Mouse (Mus musculus): ENCODE results near the gene Rps11. TPM values are rescaled to one million over a fixed set of nuclear protein-coding genes. Genes with fewer than 3 reads are reported as not detected.
A peak's percentile ranks its signal among the peaks of the same experiment; 100 is the strongest.
"Not testable (repeated sequence)": the region's sequence is repeated elsewhere in the genome, so short reads cannot be mapped to it uniquely, and the experiment has no call there.

Rps11 gene
- polyA plus RNA-seq, 1 experiment: 1,675 TPM

DNA sequence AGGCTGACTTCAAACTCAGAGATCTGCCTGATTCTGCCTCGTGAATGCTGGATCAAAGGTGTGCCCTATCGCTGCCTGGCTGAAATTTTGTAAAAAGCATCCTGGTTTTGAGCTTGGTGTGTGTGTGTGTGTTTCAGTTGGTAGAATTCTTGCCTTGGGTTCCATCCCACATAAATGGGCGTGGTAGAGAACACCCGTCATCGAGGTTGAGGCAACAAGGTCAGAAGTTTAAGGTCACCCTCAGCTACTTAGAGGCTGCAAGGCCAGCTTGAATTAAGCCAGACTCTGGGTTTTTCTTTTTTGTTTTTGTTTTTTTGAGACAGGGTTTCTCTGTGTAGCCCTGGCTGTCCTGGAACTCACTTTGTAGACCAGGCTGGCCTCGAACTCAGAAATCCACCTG lies 5.9 kb downstream of the Rps11 start:
- Histone ChIP-seq H3K4me1 (ENCODE audit: control insufficient read depth, insufficient read depth, low read length) (peaks cover 16% of the 10 kb centered on the region), H3K4me3 (ENCODE audit: insufficient read depth, low read length) (no peak overlapping the region), H3K27ac (ENCODE audit: insufficient read depth, low read depth, low read length) (no peak overlapping the region)
- no peak for TF ChIP-seq POLR2A (IDR thresholded peaks at IDR 0.05; ENCODE audit: borderline replicate concordance, low read depth, low read length)
- no peak for TF ChIP-seq CTCF (IDR thresholded peaks at IDR 0.05; ENCODE audit: low read depth, low read length)

DNA sequence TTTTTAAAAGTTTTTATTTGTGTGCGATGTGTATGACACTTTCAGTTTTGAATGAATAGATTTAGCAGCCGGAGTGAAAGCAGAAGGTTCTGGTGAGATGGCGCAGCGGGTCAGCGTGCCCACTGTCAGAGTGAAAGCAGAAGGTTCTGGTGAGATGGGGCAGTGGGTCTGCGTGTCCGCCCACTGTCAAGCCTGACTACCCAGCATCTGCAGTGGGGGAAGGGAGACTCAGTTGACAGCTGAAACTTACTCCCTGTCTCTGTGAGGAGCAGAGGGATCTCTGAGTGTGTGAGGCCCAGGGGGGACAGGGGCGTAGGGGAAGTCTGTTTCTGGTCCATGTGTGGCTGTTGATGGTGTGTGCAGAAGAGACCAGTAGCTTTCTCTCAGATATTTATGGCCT lies 6.7 kb downstream of the Rps11 start:
- Histone ChIP-seq H3K27ac (ENCODE audit: insufficient read depth, low read depth, low read length) (no peak overlapping the region), H3K4me1 (ENCODE audit: control insufficient read depth, insufficient read depth, low read length) (peaks cover 11% of the 10 kb centered on the region), H3K4me3 (ENCODE audit: insufficient read depth, low read length) (no peak overlapping the region)
- no peak for TF ChIP-seq POLR2A (IDR thresholded peaks at IDR 0.05; ENCODE audit: borderline replicate concordance, low read depth, low read length)
- no peak for TF ChIP-seq CTCF (IDR thresholded peaks at IDR 0.05; ENCODE audit: low read depth, low read length)

DNA sequence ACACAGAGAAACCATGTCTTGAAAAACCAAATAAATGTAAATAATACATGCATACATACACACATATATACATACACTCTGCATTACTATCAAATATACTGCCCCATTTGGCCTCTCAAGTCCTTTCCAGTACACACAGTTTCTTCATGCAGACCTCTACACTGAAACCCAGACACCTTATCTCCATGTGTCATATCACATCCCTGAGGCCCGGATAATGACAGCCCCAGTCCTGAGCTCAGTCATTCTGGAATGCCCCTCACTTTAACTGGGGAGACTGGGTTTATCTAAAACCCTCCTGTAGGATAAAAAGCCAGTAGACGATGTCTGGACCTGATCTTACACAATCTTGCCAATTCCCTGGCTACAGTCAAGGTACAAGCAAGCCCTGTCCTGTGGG lies 10.8 kb downstream of the Rps11 start:
- Histone ChIP-seq H3K27ac (ENCODE audit: insufficient read depth, low read depth, low read length) (no peak overlapping the region), H3K4me3 (ENCODE audit: insufficient read depth, low read length) (no peak overlapping the region), H3K4me1 (ENCODE audit: control insufficient read depth, insufficient read depth, low read length) (no peaks in the 10 kb centered on the region)
- TF ChIP-seq CTCF (IDR thresholded peaks at IDR 0.05; ENCODE audit: low read depth, low read length) (no peak), POLR2A (IDR thresholded peaks at IDR 0.05; ENCODE audit: borderline replicate concordance, low read depth, low read length) (no peak)

DNA sequence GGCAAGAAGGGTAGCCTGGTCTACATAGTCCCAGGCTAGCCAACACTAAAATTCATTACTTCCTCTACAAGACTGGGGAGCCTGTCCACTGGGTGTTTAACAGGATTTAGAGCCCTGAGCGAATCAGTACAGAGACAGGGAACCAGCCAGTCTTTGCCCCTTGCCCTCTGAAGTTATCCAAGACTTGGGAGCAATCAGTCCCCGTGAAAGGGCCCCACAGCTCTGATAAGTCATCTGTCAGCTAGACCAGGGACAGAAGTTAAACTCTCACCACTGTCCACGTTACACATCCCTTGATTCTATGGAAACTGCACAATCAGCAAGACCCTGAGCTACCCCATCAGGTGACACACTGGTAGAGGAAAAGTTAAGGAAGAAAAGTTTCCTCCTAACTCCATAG lies 11.7 kb downstream of the Rps11 start:
- Histone ChIP-seq H3K27ac (ENCODE audit: insufficient read depth, low read depth, low read length) (no peak overlapping the region), H3K4me3 (ENCODE audit: insufficient read depth, low read length) (no peak overlapping the region), H3K4me1 (ENCODE audit: control insufficient read depth, insufficient read depth, low read length) (no peaks in the 10 kb centered on the region)
- TF ChIP-seq CTCF (IDR thresholded peaks at IDR 0.05; ENCODE audit: low read depth, low read length) (no peak), POLR2A (IDR thresholded peaks at IDR 0.05; ENCODE audit: borderline replicate concordance, low read depth, low read length) (no peak)

DNA sequence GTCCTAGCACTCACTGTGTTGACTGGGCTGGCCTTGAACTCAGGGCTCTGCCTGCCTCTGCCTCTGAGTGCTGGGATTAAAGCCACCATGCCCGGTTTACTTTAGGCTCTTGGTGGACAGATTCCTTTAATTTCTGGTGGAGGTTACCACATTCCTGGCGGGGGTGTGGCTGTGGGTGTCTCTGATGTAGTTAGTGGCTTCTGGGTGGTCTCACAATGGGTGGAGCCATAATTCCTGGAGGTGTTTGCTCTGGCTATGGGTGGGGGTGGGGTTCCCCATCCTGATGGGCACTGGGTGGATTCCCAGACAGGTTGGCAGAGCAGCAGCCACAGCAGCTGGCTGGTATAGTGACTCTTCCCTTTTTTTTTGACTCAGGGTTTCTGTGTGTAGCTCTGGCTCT lies 12.3 kb downstream of the Rps11 start:
- Histone ChIP-seq H3K4me3 (ENCODE audit: insufficient read depth, low read length) (no peak overlapping the region), H3K27ac (ENCODE audit: insufficient read depth, low read depth, low read length) (no peak overlapping the region), H3K4me1 (ENCODE audit: control insufficient read depth, insufficient read depth, low read length) (no peaks in the 10 kb centered on the region; the same call in 1 of the 2 replicates)
- TF ChIP-seq POLR2A (IDR thresholded peaks at IDR 0.05; ENCODE audit: borderline replicate concordance, low read depth, low read length) (no peak), CTCF (IDR thresholded peaks at IDR 0.05; ENCODE audit: low read depth, low read length) (no peak)

DNA sequence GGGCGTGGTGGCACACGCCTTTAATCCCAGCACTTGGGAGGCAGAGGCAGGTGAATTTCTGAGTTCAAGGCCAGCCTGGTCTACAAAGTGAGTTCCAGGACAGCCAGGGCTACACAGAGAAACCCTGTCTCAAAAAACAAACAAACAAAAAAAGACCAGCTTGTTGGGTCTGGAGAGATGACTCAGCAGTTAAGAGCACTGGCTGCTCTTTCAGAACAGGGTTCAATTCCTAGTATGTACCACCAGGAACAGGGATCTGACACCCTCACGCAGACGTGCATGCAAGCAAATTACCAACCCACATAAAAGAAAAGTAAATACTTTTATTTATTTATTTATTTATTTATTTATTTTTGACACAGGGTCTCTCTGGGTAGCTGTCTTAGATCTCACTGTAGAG lies 14.2 kb downstream of the Rps11 start:
- not testable (repeated sequence) for H3K4me1 ChIP-seq (ENCODE audit: control insufficient read depth, insufficient read depth, low read length); H3K27ac ChIP-seq (ENCODE audit: insufficient read depth, low read depth, low read length); H3K4me3 ChIP-seq (ENCODE audit: insufficient read depth, low read length)

DNA sequence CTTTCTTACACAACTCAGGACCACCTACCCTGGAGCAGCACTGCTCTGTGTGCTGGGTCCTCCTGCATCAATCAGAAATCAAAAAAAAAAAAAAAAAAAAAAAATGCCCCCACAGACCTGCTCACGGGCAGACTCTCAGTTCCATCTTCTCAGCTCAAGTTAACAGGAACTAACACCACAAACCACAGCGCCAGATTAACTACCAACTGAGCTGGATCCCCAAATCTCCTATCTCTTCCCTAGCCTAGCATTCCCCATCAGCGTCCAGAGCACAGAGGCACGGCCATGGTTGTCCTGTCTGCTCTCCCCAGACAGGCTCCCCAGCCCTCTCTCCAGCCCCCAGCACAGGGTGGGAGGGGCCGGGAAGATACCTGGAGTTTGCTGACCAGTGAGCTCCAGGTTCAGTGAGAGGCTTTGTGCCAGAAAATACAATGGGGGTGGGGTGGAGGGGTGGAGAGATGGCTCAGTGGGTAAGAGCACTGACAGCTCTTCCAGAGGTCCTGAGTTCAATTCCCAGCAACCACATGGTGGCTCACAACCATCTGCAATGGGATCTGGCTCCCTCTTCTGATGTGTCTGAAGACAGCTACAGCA lies 17.1 kb downstream of the Rps11 start:
- H3K27ac ChIP-seq (ENCODE audit: insufficient read depth, low read depth, low read length): no peak overlapping the region
- TF ChIP-seq CTCF (IDR thresholded peaks at IDR 0.05; ENCODE audit: low read depth, low read length) (no peak), POLR2A (IDR thresholded peaks at IDR 0.05; ENCODE audit: borderline replicate concordance, low read depth, low read length) (no peak)
- no peak overlapping the region for H3K4me3 ChIP-seq (ENCODE audit: insufficient read depth, low read length)

DNA sequence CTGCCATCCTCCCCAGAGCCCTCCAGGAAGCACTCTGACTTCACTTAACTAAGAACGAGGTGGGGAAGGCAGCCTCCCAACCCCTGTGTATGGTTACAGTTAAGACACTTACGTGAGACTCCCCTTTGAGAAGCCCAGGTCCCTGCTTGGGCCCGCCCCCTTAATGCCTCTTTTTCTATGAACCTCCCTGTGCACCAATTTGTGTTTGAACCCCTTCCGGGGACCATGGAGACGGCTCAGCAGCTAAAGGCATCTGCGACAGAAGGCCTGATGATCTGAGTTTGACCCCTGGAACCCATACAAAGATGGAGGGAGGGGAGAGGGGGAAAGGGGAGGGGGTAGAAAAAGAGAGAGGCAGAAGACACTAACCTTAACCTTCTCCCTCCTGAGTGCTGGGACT lies 17.8 kb downstream of the Rps11 start:
- no peak for TF ChIP-seq CTCF (IDR thresholded peaks at IDR 0.05; ENCODE audit: low read depth, low read length)
- TF ChIP-seq POLR2A (IDR thresholded peaks at IDR 0.05; ENCODE audit: borderline replicate concordance, low read depth, low read length): no peak
- no peak overlapping the region for H3K27ac ChIP-seq (ENCODE audit: insufficient read depth, low read depth, low read length)
- no peak overlapping the region for H3K4me3 ChIP-seq (ENCODE audit: insufficient read depth, low read length)
- H3K4me1 ChIP-seq (ENCODE audit: control insufficient read depth, insufficient read depth, low read length): peaks cover 12% of the 10 kb centered on the region

More for the DNA sequence above, 17.1 kb downstream of the Rps11 start:
- H3K4me1 ChIP-seq (ENCODE audit: control insufficient read depth, insufficient read depth, low read length): peaks cover 12% of the 10 kb centered on the region

DNA sequence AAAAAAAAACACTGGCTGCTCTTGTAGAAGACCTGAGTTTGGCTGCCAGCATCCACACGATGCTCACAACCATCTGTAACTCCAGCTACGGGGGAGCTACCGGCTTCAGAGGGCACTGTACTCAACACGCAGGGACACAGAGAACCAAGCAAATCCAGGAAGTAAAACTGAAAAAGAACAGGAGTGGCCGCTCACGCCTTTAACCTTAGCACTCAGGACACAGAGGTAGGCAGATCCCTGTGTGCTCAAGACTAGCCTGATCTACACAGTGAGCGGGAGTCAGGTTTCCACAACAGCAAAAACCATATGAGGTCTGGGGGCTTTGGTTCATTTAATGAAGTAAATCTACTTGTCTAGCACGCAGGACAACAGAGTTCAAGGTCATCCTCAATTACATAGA lies 18.7 kb downstream of the Rps11 start:
- peaks cover 12% of the 10 kb centered on the region for H3K4me1 ChIP-seq (ENCODE audit: control insufficient read depth, insufficient read depth, low read length)
- no peak overlapping the region for H3K4me3 ChIP-seq (ENCODE audit: insufficient read depth, low read length)
- TF ChIP-seq POLR2A (IDR thresholded peaks at IDR 0.05; ENCODE audit: borderline replicate concordance, low read depth, low read length): no peak
- TF ChIP-seq CTCF (IDR thresholded peaks at IDR 0.05; ENCODE audit: low read depth, low read length): no peak

DNA sequence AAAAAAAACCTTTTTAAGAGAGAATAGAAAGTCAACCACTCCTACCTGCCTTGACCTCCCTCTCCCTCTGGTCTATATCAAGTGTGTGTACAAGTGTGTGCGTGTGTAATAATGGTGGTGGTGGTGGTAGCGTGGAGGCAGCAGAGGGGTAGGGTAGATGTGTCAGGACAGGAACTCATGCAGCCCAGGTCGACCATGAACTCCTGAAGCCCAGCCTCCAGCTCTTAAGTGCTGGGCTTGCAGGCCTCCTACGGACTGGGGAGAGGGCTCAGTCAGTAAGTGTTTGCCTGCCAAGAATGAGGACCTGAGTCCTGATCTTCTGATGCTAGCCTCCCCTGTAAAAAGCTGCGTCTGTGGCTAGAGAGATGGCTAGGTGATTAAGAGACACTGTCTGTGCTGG lies 19.3 kb downstream of the Rps11 start:
- H3K4me1 ChIP-seq (ENCODE audit: control insufficient read depth, insufficient read depth, low read length): peaks cover 12% of the 10 kb centered on the region
- no peak overlapping the region for H3K4me3 ChIP-seq (ENCODE audit: insufficient read depth, low read length)
- no peak for TF ChIP-seq CTCF (IDR thresholded peaks at IDR 0.05; ENCODE audit: low read depth, low read length)
- no peak for TF ChIP-seq POLR2A (IDR thresholded peaks at IDR 0.05; ENCODE audit: borderline replicate concordance, low read depth, low read length)
- no peak overlapping the region for H3K27ac ChIP-seq (ENCODE audit: insufficient read depth, low read depth, low read length)

More for the DNA sequence above, 18.7 kb downstream of the Rps11 start:
- H3K27ac ChIP-seq (ENCODE audit: insufficient read depth, low read depth, low read length): no peak overlapping the region

DNA sequence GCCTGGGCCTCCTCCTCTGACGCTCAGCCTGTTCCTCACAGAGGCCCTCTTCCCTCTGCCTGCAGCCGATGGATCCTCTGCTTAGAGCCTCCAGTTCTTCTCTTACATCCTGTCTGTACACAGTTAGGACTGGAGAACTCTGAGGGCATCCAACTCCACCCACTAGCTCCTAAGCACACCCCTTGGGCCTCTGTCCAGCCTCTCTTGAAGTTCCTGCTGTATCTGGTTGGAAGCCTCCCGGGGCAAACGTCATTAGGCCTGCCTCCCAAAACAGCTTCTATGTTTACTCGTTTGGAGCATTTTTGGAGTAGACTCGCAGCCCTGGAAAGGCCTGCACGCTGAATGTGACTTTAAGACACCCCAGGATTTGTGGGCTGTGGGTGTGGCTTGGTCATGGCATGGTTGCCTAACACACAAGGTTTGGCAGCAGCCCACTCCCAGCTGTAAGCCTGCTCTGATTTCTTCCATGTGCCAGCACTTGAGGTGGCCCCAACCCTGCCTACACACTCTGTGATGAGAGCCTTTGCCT lies 20.5 kb downstream of the Rps11 start, which contains the start of gene Fcgrt:
Gene Fcgrt (minus strand): TSS at position 200 of the 529 bp plus-strand sequence.
- TF ChIP-seq CTCF (IDR thresholded peaks at IDR 0.05; ENCODE audit: low read depth, low read length): no peak
- TF ChIP-seq POLR2A (IDR thresholded peaks at IDR 0.05; ENCODE audit: borderline replicate concordance, low read depth, low read length): no peak
- H3K27ac ChIP-seq (ENCODE audit: insufficient read depth, low read depth, low read length): peak within 1 kb of the TSS; percentile 63
- H3K4me1 ChIP-seq (ENCODE audit: control insufficient read depth, insufficient read depth, low read length): peaks cover 12% of the 10 kb centered on the region
- H3K4me3 ChIP-seq (ENCODE audit: insufficient read depth, low read length): peak within 1 kb of the TSS; percentile 53

Data from bone marrow macrophage, adult 2 months (primary cell).